Mouse (Mus musculus) cerebellum, adult 18-20 months (tissue): Measurements from ENCODE around the gene Serpina12.

Experiments used
- DNase-seq, 2 experiments: peaks; one replicate each; pipeline ENCODE4 v3.0.0; 2021

Gene Serpina12

GRCm38 (mm10) chr12:104044343-104044742 lies at the start of gene Serpina12:
Gene Serpina12 (minus strand): TSS chr12:104044443.
- DNase-seq, result no peak

- no peak for DNase-seq
Observed at GRCm38 (mm10) chr12:104091303-104091702, 47.1 kb upstream of the Serpina12 start.

- DNase-seq, result no peak
Observed at GRCm38 (mm10) chr12:104090119-104090518, 45.9 kb upstream of the Serpina12 start.

GRCm38 (mm10) chr12:104072286-104072685 lies 28.0 kb upstream of the Serpina12 start:
- no peak for DNase-seq

- DNase-seq, result no peak
Observed at GRCm38 (mm10) chr12:104071708-104072107, 27.5 kb upstream of the Serpina12 start.

- peak; percentile 64 to 67 for DNase-seq
Observed at GRCm38 (mm10) chr12:104069620-104070019, 25.4 kb upstream of the Serpina12 start.

- DNase-seq, result peak; percentile 31 to 42
Observed at GRCm38 (mm10) chr12:104067549-104067948, 23.3 kb upstream of the Serpina12 start.

DNA sequence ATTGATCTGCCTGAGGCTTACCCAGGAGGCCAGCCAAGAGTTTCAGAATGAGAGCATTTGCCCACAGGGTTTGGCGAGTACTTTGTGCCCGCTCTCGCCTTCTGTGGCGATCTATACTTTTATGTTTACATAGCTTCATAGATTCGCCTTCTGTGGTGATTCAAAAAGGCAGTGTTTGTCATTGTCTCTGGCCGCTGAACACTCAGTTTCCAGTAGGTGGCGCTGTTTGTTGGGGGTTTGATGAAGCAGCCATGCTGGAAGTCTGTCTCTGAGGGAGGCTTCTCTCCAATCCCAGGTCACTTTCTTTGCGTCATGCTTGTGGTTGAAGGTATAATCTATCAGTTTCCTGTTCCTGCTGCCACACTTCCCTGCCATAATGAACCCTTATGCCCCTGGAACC lies 22.0 kb upstream of the Serpina12 start:
- peak; percentile 44 to 46 for DNase-seq

- no peak for DNase-seq
Observed at GRCm38 (mm10) chr12:104064996-104065395, 20.8 kb upstream of the Serpina12 start.

- DNase-seq, result no peak
Observed at GRCm38 (mm10) chr12:104064532-104064931, 20.3 kb upstream of the Serpina12 start.

DNA sequence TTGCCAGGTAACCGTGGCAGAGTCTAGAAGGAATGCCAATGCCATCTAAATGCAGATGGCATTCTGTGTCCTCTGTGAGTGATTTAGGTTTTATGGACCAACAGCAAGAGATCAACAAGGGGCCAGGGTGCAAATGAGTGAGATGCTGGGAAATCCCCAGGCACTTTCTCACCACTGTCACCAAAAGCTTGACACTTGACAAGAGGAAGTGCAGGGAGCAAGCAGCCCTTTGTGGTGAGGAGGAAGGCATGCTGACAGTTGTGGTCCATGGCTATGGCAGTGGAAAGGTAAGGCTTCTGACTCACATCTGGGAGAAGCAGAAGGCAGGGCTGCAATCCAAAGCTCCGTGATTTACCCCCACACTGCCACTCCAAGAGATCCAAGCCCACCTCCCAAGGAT lies 17.6 kb upstream of the Serpina12 start:
- no peak for DNase-seq

DNA sequence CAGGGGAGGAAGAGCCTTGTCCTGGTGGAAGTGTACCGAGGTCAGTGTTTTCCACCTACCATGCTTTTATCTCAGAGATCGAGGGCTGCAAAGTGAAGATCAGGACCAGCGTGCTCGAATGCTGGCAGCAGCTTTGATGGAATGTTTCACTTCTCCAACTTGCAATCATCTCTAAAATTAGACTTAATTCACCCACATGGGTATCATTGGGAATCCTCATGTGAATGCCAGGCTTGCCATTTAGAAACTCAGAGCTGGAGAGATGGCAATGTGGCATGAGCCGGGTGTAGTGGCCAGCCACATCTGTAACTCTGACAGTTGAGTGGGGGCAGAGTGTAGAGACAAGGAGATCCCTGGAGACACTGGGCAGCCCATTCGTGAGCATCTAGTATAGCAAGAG lies 15.9 kb upstream of the Serpina12 start:
- no peak for DNase-seq

GRCm38 (mm10) chr12:104057531-104057930 lies 13.3 kb upstream of the Serpina12 start:
- DNase-seq, result no peak

GRCm38 (mm10) chr12:104057050-104057449 lies 12.8 kb upstream of the Serpina12 start:
- DNase-seq, result peak; percentile 18 to 28

DNA sequence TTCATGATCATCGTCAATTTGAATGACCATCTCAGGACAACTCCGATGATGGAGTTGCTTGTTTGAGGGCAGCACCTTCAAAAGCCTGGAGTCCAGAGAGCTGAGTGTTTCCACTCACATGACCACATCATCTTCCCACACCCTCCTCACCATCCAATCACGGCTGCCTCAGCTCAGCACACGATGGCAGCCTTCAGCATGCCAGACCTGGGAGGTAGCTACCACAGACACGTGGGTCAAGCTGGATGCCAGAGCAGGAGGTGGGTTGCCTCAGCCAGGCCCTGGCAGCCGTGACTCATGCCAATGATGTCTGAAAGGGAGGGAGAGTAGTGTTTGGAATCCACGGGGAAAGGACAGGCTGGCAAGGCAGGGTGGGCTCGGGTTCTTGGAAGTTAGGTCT lies 11.5 kb upstream of the Serpina12 start:
- no peak for DNase-seq

DNA sequence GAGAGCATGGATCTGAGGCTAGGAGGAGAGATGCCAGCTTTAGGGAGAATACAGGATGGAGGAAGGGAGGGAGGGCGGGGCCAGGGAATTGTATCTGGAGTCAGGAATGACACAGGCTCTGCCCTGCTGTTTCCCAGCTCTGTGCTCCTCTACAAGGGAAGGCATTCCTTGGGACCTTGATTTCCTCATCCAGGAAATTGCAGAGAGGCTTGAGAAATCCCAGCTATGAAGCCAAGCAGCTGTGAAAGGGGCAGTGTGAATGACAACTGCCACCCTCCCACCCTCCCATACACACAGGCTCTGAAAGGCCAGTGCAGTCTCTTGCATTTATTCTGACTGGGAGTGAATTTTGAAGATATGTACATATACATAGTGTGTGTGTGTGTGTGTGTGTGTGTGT lies 9.8 kb upstream of the Serpina12 start:
- DNase-seq, result no peak

- no peak for DNase-seq
Observed at GRCm38 (mm10) chr12:104045713-104046112, 1.5 kb upstream of the Serpina12 start.

GRCm38 (mm10) chr12:104042753-104043152 lies 1.5 kb downstream of the Serpina12 start:
- no peak for DNase-seq

DNA sequence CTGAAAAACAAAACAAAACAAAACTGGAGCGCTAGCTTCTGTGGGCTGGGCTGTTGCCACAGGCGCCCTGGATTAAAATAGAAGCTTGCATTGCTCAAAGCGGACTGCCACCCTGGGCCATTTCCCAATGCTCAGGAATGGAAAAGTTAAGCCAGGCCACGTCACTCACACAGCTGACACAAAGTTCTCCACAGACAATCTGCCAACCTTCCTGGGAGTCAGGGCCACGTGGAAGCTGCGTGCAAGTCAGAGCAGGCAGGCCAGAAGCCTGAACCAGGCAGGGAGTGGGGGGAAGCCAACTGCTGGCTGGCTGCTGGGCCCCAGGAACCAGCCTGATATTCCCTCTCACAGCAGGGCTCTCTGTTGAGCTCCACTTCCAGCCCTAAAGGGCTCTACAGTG lies 2.8 kb downstream of the Serpina12 start:
- DNase-seq, result peak; percentile 6 to 11

- DNase-seq, result no peak
Observed at GRCm38 (mm10) chr12:104038181-104038580, 6.1 kb downstream of the Serpina12 start.

- no peak for DNase-seq
Observed at GRCm38 (mm10) chr12:104033752-104034151, 10.5 kb downstream of the Serpina12 start.

DNA sequence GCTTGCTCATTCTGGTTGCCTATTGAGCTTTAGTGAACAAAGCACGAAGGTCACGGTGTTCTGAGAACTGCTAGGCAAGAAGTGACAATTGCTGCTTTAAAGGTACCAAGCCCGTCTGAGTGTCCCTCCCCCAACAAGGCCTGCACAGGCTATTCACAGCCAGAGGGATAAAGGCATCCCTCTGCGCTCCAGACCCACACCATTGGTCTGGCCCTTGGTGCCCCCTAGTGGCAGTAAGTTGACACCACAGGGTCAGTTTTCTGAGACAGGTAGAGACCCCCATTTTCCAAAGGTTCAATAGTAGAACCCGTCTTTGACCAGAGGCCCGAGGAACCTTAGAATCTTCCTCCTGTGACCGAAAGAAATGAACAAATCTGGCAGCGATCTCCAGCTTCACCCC lies 14.3 kb downstream of the Serpina12 start:
- peak in 1 of 2 experiments; percentile 3 for DNase-seq

DNA sequence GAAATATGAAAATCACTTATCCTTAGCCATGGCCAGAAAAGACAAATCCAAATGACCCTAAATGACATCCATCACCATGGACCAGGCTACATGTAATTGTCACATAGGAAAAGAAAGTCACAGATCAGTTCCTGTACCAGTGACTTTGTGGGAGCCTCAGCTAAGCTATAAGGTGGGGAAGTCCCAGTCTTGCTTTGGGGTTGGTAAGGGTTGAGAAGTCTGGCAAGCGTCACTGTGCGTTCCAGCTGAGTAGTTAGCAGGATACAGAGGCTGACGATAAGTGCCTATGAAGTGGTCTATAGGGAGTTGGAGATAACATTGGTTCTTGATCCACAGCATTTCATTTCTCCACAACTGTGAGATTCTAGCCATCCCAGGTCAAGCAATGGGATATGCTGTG lies 29.0 kb downstream of the Serpina12 start:
- no peak for DNase-seq

- DNase-seq, result no peak
Observed at GRCm38 (mm10) chr12:104013620-104014019, 30.6 kb downstream of the Serpina12 start, which contains the start of gene Serpina9. Gene Serpina9 (minus strand): TSS chr12:104013755.

GRCm38 (mm10) chr12:104004689-104005088 lies 39.6 kb downstream of the Serpina12 start:
- DNase-seq, result no peak

GRCm38 (mm10) chr12:104003238-104003612 lies 41.0 kb downstream of the Serpina12 start:
- DNase-seq, result no peak
